Mouse (Mus musculus): ENCODE data around the gene Taf13. TPM values are rescaled to one million over a fixed set of nuclear protein-coding genes. Genes with fewer than 3 reads are reported as not detected.
"Not testable (repeated sequence)": the region's sequence is repeated elsewhere in the genome, so short reads cannot be mapped to it uniquely, and the experiment has no call there.

Taf13 gene
- 19.2 and 19.5 TPM in 2 replicates for total RNA-seq (2017)

GRCm38 (mm10) chr3:108571443-108572294 lies at the start of gene Taf13:
Taf13 (plus strand) TSS chr3:108571698.
- ATAC-seq (replicated peaks; ENCODE audit: low read depth, poor library complexity, severe bottlenecking): peak; percentile 95

GRCm38 (mm10) chr3:108523415-108523814 lies 48.1 kb upstream of the Taf13 start:
- no peak for ATAC-seq (replicated peaks; ENCODE audit: low read depth, poor library complexity, severe bottlenecking)

DNA sequence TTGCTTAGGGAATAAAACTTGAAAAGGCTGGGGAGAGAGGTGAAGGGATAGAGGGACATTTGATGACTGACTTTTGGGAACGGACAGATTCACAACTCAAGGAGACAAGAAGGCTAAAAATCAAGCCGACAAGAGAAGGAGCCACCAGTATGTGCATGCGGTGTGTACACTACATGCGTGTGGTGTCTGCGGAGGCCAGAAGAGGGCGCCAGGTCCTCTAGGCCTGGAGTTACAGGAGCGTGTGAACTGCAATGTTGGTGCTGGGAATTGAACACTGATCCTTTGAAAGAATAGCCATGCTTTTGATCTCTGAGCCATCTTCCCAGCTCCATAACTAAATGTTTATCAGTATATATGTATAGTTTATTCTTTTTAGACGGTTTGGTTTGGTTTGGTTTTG lies 43.0 kb upstream of the Taf13 start:
- no peak for ATAC-seq (replicated peaks; ENCODE audit: low read depth, poor library complexity, severe bottlenecking)

DNA sequence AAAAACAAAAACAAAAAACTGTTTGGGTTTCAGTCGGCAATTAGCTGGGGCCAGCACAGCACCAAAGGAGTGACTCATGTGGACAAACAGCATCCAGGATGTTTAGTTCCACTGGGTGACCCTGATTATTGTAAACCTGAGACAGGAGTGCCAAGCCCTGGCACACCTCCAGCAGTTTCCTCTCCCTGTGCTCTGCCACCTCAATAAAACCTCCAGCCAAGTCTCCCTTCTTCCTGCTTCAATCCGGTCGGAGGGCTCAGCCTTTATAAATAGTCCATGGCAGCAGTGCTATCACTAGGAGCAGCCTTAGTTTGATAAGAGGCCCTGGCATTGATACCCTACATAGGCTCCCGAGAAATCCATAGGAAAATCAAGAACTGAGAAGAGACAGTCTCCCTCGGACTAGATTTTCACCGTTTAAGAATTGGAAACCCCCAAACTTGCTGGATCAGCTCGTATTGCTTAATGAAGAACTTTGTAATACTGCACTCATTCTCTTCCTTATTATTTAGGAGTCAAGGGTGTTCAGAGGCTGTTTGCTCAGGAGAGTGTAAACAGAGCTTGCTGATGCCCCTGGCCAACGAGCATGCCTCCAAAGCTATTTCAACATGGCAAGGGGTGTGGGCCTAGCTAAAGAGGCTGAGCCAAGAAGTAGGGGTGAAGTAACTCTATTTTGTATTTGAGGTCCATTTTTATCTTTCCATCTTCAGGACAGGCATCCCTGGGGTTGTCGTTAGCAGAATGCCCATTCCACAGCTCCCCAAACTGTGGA lies 38.2 kb upstream of the Taf13 start:
- no peak for ATAC-seq (replicated peaks; ENCODE audit: low read depth, poor library complexity, severe bottlenecking)

DNA sequence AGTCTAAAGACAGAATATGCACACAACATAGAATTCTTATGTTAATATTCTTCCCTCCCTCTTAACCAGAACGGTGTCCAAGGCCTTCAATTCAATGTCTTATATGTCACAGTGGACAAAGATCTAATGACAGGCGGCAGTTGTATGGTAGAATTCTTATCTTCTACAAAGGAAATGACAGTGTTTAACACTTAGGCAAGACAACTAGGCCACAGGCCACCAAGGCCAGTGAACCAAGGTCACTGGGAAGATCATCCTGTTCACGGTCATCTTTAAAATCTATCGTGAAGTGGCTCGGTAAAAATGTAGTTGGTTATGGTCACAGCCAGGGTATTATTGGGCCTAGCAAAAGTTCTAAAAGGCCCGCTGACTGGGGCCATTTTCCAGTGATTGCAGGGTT lies 37.5 kb upstream of the Taf13 start, which contains the start of gene 1700013F07Rik:
Gene 1700013F07Rik (plus strand): TSS at position 200 of the 400 bp plus-strand sequence.
- no peak for ATAC-seq (replicated peaks; ENCODE audit: low read depth, poor library complexity, severe bottlenecking)

GRCm38 (mm10) chr3:108535896-108536516 lies 35.5 kb upstream of the Taf13 start:
- no peak; the same call in 1 of the 2 replicates for ATAC-seq (replicated peaks; ENCODE audit: low read depth, poor library complexity, severe bottlenecking)

DNA sequence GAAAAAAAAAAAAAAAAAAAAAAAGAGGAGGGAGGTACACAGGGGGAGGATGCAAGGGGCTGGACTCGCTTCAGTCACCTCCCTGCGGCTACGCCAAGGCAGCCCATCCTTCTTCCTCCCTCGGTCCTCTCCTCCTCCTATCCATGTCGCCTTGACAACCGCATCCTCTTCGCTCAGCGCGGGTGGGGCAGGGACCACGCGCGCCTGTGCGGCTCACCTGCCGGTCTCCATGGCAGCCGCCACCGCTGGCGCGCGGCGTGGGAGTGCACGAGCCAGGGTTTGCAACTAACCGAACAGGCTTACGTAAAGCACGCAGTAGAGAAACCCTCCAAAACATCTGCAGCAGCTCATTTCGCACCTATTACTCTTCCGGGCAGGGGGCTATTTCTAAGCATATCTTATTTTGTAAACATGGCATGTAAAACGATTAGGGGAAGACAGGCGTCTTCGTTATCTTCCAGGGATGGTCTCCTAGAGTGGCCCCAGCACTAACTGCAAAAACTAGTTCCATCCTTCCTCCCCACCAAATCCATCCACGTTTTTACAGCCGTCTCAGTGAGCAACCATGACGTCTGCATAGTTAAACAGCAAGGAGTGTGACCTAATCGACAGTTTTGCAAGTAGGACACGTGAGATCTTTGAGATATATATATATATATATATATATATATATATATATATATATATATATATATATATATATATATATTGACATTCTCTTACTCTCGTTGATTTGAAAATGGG lies 34.8 kb upstream of the Taf13 start, which contains the start of gene 5330417C22Rik:
Gene 5330417C22Rik (minus strand): TSS at position 20 of the 744 bp plus-strand sequence.
- peak; percentile 36 for ATAC-seq (replicated peaks; ENCODE audit: low read depth, poor library complexity, severe bottlenecking)

DNA sequence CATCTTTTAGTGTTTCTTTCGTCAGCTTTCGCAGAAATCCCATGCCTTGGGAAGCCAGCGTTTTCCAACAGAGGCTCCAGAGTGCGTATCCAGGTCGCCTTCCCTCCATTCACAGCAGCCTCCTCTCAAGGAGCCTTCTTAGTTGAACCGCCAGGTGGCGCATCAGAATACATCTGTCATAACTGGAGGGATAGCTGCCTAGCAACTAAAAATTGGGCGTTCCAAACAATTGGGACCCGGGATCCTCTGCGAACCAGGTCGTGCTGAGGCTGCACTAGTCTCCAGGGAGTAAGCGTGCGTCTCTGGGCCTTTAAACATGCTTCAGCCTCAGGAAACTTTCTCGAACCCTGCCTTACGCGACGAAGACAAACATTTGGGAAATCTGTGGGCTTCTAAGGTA lies 34.2 kb upstream of the Taf13 start:
- peak; percentile 97 for ATAC-seq (replicated peaks; ENCODE audit: low read depth, poor library complexity, severe bottlenecking)

DNA sequence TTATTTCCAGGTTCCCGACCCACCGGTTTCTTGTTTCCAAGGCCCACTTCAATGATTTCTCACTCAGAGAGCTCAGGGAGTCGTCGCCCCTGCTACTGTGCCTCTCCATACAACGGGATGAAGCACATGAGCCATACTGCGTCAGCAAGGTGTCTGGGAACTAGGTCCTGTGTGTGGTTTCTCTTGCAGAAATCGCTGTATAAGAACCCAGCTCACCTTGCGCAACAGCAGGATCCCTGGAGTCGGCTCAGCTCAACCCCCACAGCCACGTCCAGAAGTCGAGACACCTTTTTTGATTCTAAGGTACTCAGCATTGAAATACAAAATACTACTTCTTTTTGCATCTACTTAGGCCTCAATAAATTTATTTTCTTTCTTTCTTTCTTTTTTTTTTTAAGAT lies 29.2 kb upstream of the Taf13 start:
- ATAC-seq (replicated peaks; ENCODE audit: low read depth, poor library complexity, severe bottlenecking): no peak

GRCm38 (mm10) chr3:108554111-108554561 lies 17.4 kb upstream of the Taf13 start:
- peak; percentile 33 for ATAC-seq (replicated peaks; ENCODE audit: low read depth, poor library complexity, severe bottlenecking)

DNA sequence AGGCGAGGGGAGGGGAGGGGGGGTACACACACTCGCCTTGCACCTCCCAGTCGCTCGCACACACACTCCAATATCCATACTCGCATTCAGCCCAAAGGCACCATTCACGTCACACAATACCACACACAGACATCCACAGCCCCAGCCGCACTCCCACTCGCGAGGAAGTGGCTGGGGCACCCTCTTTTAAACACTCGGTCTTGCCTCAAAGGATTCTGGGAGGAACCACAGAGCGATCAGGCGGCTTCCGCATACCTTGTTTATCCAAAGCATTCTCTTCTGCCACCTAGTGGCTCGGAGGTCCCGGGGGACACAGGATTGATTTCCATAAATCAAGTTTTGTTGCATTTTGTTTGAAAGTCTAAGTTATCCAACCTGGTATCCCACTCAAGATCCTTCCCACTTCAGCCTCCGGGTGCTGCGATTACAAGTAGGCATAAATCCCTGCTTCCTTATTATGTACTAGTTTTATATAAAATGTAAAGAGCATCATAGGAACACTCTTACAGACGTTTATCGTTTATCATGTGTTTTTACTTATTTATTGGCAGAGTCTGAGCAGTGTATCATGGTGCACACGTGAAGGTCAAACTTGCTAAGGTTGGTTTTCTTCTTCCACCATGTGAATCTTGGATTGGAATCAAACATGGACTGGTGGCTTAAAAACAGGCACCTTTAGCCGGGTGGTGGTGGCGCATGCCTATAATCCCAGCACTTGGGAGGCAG lies 16.7 kb upstream of the Taf13 start:
- peak; percentile 100 for ATAC-seq (replicated peaks; ENCODE audit: low read depth, poor library complexity, severe bottlenecking)

DNA sequence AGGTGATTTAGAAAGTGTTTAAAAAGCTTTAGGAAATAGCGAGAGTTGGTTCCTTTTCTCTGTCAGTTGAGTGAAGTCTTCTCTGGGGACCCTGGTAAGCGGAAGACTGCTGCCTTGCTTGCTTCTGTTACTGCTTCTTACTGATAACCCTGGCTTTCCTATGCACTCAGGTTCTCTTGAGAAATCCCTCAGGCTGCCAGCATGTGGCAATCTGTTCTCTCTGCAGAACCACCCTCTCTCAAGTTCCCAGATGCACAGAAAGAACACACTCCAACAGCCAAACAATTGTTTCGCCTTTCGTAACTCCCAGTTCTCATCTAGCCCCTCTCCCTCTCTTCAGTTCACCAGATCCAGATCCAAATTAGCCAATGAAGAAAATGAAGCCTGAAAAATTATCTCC lies 13.6 kb upstream of the Taf13 start:
- ATAC-seq (replicated peaks; ENCODE audit: low read depth, poor library complexity, severe bottlenecking): no peak

DNA sequence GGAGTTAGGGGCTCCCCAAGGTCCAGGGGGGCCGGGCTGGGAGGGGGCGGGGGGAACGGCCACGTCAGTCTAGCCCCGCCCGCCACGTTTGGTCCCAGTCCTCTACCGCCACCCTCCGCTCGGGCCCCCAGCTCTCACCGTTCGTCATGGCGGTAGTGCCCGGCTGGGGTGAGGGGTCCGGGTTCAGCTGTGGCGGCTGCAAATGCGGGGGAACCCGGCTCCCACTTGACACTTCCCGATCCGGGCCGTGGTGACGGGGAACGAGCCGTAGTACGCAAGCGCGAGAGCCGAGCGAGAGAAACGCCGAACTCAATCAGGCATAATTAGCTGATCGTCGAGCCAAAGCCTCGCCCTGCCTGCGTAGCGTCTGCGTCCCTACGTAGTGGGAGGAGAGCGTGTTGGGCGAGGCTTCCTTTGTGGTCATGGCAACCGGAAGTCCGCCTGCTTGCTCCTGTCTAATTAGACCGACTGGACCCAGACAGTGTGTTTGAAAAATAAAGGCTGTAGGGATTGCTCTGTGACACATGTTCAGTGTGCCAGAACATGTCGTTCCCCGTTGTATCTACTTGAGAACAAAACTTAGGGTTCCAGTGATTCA lies 9.3 kb upstream of the Taf13 start, which contains the start of gene Tmem167b:
Gene Tmem167b (minus strand): TSS at position 334 of the 598 bp plus-strand sequence.
- peak; percentile 92 for ATAC-seq (replicated peaks; ENCODE audit: low read depth, poor library complexity, severe bottlenecking)

DNA sequence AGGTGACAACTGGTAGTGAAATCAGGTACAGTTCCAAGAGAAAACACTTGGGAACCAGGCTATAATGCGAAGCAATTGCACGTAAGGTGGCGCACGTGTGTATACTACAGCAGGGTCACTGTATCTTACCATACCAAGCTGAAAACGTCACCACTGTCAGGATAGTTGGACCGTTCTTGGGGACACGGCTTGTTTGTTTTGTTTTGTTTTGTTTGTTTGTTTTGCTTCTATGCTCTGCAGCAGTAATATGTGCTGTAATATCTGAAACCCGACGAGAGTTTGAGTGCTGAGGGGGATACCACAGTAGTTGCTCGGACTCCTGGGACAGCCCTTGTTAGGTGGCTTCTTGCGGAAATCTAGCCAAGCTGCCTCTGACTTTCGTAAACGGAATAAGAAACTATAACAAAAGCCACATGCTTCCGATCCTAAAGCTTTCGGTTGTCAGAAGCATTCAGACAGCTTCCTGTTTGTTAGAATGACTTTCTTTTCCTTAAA lies 8.7 kb upstream of the Taf13 start:
- peak; percentile 63 for ATAC-seq (replicated peaks; ENCODE audit: low read depth, poor library complexity, severe bottlenecking)

GRCm38 (mm10) chr3:108563309-108563708 lies 8.2 kb upstream of the Taf13 start:
- peak; percentile 57 for ATAC-seq (replicated peaks; ENCODE audit: low read depth, poor library complexity, severe bottlenecking)

- no peak for ATAC-seq (replicated peaks; ENCODE audit: low read depth, poor library complexity, severe bottlenecking)
These were observed 3.3 kb upstream of the Taf13 start for GRCm38 (mm10) chr3:108567990-108568877.

- ATAC-seq (replicated peaks; ENCODE audit: low read depth, poor library complexity, severe bottlenecking): not testable (repeated sequence)
These were observed 1.9 kb upstream of the Taf13 start for GRCm38 (mm10) chr3:108569636-108570035.

Data from common myeloid progenitor, adult 5-6 weeks (primary cell).